Mouse (Mus musculus) liver, embryonic 11.5 days (tissue): ENCODE measurements at regions not wholly inside any gene's neighbourhood (a gene's known extent, or its start where the extent isn't known, plus 50 kb on each side); places are given as distances from the start of the nearest gene placed in this dataset.

ENCODE experiments used
- ATAC-seq: fragments of 200-750 bp; cut with Nextera tagmentation; replicated peaks from 2 replicates; pipeline ENCODE4 v1.8.0; 2017; ENCODE audit warnings: moderate number of reproducible peaks, mild to moderate bottlenecking, moderate TSS enrichment, moderate library complexity; ENCODE audit not compliant: low FRiP score
- DNase-seq: peaks from one replicate; pipeline ENCODE4 v3.0.0-alpha.2; 2017; ENCODE audit warnings: low spot score
- H3K27ac ChIP-seq: fragments of 300-500 bp; sonication (generic); 2 replicates; pipeline ENCODE4 v1.5.1; 2014; ENCODE audit warnings: mild to moderate bottlenecking, low read depth, low read length, control low read depth
- H3K27me3 ChIP-seq: fragments of 300-500 bp; sonication (generic); replicated peaks from 2 replicates; pipeline ENCODE4 v1.6.1; 2014; ENCODE audit warnings: low read length, mixed read lengths; ENCODE audit not compliant: control insufficient read depth, insufficient read depth
- H3K36me3 ChIP-seq: fragments of 300-500 bp; sonication (generic); 2 replicates; pipeline ENCODE4 v1.6.1; 2014; ENCODE audit warnings: mild to moderate bottlenecking, low read length, moderate library complexity, mixed read lengths; ENCODE audit not compliant: control insufficient read depth, insufficient read depth
- H3K4me1 ChIP-seq: fragments of 300-500 bp; sonication (generic); replicated peaks from 2 replicates; pipeline ENCODE4 v1.6.1; 2014; ENCODE audit warnings: low read length, mixed read lengths; ENCODE audit not compliant: control insufficient read depth, insufficient read depth
- H3K4me2 ChIP-seq: fragments of 300-500 bp; sonication (generic); 2 replicates; pipeline ENCODE4 v1.6.1; 2014; ENCODE audit warnings: mild to moderate bottlenecking, control low read depth, moderate library complexity
- H3K4me3 ChIP-seq: fragments of 300-500 bp; sonication (generic); 2 replicates; pipeline ENCODE4 v1.5.1; 2014; ENCODE audit warnings: low read depth, low read length, control low read depth
- H3K9ac ChIP-seq: fragments of 300-500 bp; sonication (generic); 2 replicates; pipeline ENCODE4 v1.6.1; 2014; ENCODE audit warnings: low read depth, low read length, control low read depth
- H3K9me3 ChIP-seq: fragments of 300-500 bp; sonication (generic); 2 replicates; pipeline ENCODE4 v1.6.1; 2016; ENCODE audit warnings: low read length, inconsistent platforms, mixed read lengths; ENCODE audit not compliant: control insufficient read depth
- WGBS: fragments of 180-500 bp; shearing (Covaris S2); extraction: QIAGEN DNeasy Blood & Tissue Kit; methylation state at CpG from one replicate; pipeline ENCODE4 v1.1.7; 2014; 5-methylcytosine and 5-hydroxymethylcytosine counted together

DNA sequence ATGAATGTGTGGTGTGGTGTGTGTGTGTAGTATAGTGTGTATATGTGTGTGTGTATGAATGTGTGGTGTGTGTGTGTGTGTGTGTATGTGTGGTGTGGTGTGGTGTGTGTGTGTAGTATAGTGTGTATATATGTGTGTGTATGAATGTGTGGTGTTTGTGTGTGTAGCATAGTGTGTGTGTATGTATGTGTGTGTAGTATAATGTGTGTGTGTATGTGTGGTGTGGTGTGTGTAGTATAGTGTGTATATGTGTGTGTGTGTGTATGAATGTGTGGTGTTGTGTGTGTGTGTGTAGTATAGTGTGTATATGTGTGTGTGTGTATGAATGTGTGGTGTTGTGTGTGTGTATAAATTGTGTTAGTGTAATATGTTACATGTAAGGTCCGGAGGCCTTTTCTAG, 600.5 kb upstream of the Auts2 start:
- Histone ChIP-seq H3K36me3 (no peaks in the 10 kb centered on the region), H3K4me1 (no peaks in the 10 kb centered on the region), H3K27ac (no peak overlapping the region; the same call in 1 of the 2 replicates), H3K4me2 (no peak overlapping the region), H3K27me3 (no peaks in the 10 kb centered on the region), H3K4me3 (no peak overlapping the region), H3K9ac (no peak overlapping the region), H3K9me3 (no peaks in the 10 kb centered on the region)
- DNase-seq (no peak), ATAC-seq (no peak)
- WGBS: 97% methylated on average over 1 of the region's 1 CpGs

DNA sequence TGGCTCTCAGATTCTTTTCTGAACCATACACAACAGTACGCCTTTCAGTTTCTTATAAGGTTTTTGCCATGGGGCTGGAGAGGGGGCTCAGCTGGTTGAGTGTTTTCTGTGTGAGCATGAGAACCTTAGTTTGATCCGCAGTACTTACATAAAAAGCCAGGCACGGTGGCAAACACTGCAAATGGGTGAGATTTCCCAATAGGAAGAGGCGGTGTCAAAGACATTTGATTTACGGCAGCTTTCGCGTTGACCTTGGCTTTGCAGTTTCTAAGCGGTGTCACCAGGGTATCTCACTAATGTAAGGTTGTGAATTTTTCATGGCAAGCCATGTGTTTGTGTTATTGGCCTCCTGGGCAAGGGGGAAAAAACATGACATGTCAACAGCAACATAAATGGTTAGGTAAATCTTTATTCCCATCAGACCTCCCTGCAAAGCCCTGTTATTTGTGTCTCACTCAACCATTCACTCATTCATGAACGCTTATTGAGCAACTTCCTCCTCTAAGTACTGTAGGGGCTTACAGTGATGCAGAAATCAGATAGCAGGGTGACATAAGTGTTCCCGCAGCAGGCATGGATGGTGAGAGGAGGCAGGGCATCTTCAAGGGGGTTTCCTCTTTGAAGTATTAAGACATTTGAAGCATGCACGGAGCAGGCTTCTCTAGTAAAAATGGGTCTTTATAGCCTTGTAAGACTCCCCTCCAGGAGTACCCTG, 599.4 kb upstream of the Auts2 start:
- no peak overlapping the region for H3K9ac ChIP-seq
- no peaks in the 10 kb centered on the region for H3K36me3 ChIP-seq
- H3K4me2 ChIP-seq: no peak overlapping the region
- H3K27me3 ChIP-seq: no peaks in the 10 kb centered on the region
- no peak for DNase-seq
- H3K9me3 ChIP-seq: no peaks in the 10 kb centered on the region
- no peak for ATAC-seq
- 65% methylated on average over 11 of the region's 11 CpGs for WGBS
- H3K4me1 ChIP-seq: no peaks in the 10 kb centered on the region
- H3K27ac ChIP-seq: no peak overlapping the region
- no peak overlapping the region for H3K4me3 ChIP-seq

DNA sequence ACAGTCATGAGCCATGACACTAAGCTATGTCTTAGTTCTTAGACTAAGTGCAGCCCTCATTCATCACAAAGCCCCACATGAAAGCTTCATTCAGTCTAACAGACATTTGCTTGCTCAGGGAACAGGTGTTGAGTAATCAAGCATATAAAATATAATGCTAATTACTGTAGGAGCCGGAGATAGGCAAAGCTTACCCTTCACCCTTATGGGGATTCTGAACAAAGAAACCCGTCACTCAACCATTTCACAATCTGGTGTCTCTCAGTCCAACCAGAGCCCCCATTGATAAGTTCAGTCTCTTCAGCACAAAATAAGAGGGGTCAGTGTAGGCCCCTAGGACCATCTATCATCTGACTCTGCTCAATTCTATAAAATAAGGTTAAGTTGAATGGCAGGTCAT, 587.9 kb upstream of the Auts2 start:
- H3K36me3 ChIP-seq: no peaks in the 10 kb centered on the region
- no peaks in the 10 kb centered on the region for H3K4me1 ChIP-seq
- no peaks in the 10 kb centered on the region for H3K9me3 ChIP-seq
- WGBS: 91% methylated on average over 2 of the region's 2 CpGs
- no peak for ATAC-seq
- H3K4me3 ChIP-seq: no peak overlapping the region
- no peak overlapping the region for H3K27ac ChIP-seq
- no peak overlapping the region for H3K4me2 ChIP-seq
- H3K9ac ChIP-seq: no peak overlapping the region
- no peaks in the 10 kb centered on the region for H3K27me3 ChIP-seq
- no peak for DNase-seq

DNA sequence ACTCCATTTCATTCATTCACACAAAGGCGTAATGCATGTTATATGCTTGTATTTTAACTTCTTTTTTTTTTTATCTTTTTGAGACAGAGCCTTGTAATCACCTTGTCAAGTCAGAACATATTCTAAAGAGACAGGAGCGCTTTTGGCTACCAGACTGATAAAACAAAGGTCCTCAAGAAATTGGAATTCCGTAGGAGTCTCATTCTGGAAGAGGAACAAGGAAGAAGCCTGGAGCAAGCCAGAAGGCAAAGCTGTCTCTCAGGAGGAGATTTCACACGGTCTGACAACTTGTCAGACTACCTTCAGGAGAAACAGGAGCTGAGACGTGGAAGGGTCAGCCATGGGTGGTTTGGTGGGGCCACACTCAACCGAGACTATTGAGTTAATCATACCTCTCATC, 587.2 kb upstream of the Auts2 start:
- no peak overlapping the region for H3K9ac ChIP-seq
- no peak overlapping the region for H3K4me3 ChIP-seq
- no peak overlapping the region for H3K4me2 ChIP-seq
- no peaks in the 10 kb centered on the region for H3K4me1 ChIP-seq
- 62% methylated on average over 6 of the region's 6 CpGs for WGBS
- DNase-seq: no peak
- no peak for ATAC-seq
- H3K27me3 ChIP-seq: no peaks in the 10 kb centered on the region
- H3K9me3 ChIP-seq: no peaks in the 10 kb centered on the region
- no peak overlapping the region for H3K27ac ChIP-seq
- no peaks in the 10 kb centered on the region for H3K36me3 ChIP-seq

DNA sequence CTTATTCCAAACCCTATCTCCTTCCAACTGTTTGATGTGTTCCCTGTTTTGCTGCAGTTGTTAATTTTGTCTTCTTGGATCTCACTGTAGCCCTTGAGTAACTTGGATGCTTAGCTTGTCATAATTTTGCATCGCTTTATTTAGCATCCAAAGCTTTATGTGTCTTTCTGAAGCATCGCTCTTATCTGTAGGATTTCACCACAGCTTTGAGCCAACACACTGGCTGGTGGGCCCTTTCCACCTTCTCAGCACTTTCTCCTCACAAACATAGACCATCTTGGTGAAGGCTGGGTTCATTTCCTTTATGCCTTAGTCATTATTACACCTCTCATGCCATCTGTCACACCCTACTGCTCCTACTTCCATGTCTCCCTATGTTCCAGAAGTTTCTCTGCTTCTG, 581.1 kb upstream of the Auts2 start:
- H3K9ac ChIP-seq: no peak overlapping the region
- no peak for DNase-seq
- no peaks in the 10 kb centered on the region for H3K27me3 ChIP-seq
- no peaks in the 10 kb centered on the region for H3K4me1 ChIP-seq
- H3K4me2 ChIP-seq: no peak overlapping the region
- 88% methylated on average over 2 of the region's 2 CpGs for WGBS
- H3K4me3 ChIP-seq: no peak overlapping the region
- no peak for ATAC-seq
- H3K27ac ChIP-seq: no peak overlapping the region
- H3K36me3 ChIP-seq: no peaks in the 10 kb centered on the region
- H3K9me3 ChIP-seq: no peaks in the 10 kb centered on the region

DNA sequence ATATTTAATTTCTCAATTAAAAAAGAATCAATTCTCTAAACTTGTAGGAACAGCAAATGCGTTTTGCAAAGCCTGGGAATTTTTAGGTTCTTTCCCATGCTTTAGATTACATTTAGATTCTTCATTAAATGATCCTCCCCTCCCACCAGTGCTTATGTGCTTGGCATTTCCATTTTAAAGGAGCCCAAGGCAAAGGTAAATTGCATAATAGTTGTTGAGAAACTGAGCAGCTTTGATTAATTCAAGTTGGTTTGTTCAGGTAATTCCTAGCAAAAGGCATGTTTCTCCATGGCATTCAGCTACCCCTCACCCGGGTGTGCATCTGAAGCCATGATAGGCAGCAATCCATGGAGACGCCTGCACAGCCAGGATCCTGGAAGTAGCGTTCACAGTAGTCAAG, 570.8 kb upstream of the Auts2 start:
- H3K9ac ChIP-seq: no peak overlapping the region
- WGBS: 82% methylated on average over 4 of the region's 4 CpGs
- no peak for ATAC-seq

DNA sequence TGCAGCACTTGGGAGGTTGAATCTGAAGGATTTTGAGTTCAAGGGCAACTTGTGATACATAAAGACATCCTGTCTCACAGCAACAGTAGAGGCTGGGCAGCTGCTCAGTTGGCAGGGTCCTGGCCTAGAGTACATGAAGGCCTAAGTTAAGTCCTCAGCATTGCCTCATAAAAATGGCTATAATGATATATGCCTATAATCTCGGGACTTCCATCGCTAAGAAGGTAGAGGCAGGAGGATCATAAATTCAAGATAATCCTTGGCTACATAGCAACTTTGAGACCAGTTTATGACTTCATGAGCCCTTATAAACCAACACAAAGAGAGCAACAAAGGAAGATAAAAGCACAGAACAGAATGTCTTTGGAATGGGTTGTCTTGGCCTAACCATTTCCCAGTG, 570.0 kb upstream of the Auts2 start:
- Histone ChIP-seq H3K4me1 (no peaks in the 10 kb centered on the region), H3K4me3 (no peak overlapping the region), H3K27ac (no peak overlapping the region), H3K36me3 (no peaks in the 10 kb centered on the region), H3K9ac (no peak overlapping the region), H3K9me3 (no peaks in the 10 kb centered on the region), H3K27me3 (no peaks in the 10 kb centered on the region), H3K4me2 (no peak overlapping the region)
- no peak for ATAC-seq
- no peak for DNase-seq
- 87% methylated on average over 2 of the region's 2 CpGs for WGBS

More for the DNA sequence above, 570.8 kb upstream of the Auts2 start:
- H3K4me3 ChIP-seq: no peak overlapping the region
- DNase-seq: no peak
- no peaks in the 10 kb centered on the region for H3K9me3 ChIP-seq
- no peaks in the 10 kb centered on the region for H3K4me1 ChIP-seq
- H3K4me2 ChIP-seq: no peak overlapping the region
- no peaks in the 10 kb centered on the region for H3K27me3 ChIP-seq
- no peak overlapping the region for H3K27ac ChIP-seq
- no peaks in the 10 kb centered on the region for H3K36me3 ChIP-seq

DNA sequence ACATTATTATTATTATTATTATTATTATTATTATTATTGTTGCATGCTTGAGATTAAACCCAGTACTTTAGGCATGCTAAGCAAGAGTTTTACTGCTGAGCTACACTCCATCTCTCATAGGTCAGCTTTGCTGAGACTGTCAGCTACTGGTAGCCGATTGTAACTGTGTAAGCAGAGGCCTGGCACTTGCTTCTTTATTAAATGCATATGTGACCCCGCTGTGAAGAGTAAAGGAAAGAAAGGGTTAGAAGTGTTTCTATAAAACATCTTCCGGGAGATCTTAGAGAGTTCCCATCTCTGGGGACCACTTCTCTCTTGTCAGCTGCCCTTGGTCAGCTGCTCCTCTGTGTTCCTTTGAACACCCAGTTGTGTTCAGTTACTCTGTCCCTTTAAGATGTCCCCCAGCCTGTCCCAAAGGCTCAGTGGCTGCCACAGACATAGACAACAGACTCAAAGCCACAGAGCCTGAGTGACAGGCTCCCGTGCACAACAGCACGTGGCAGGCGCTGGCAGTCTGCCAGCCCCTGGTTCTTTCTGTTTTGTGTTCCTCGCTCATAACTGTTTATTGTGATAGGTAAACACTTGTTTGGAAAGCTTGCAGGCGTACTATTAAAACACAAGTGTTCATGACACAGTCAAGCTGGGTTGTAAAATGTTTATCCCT, 563.7 kb upstream of the Auts2 start:
- H3K4me2 ChIP-seq: no peak overlapping the region
- ATAC-seq: no peak
- H3K9ac ChIP-seq: no peak overlapping the region

DNA sequence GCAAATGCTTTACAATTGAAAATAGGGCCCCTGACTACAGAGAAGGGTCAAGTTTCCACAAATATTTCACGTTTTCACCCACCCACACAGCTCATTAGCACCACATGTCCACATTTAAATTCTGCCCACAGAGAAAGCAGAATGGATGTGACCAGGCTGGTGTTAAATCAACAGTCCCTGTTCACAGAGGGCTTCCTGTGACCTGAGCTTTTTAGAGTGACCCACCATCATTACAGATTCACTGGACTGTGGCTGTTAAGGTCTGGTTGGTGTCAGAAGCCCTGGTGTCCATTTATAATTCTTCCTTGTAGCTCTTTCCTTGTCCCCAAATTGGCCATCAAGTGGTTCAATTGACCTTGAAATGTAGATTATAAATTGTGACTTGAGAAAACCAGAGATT, 553.2 kb upstream of the Auts2 start:
- H3K36me3 ChIP-seq: no peaks in the 10 kb centered on the region
- no peaks in the 10 kb centered on the region for H3K27me3 ChIP-seq
- no peak overlapping the region for H3K9ac ChIP-seq
- ATAC-seq (no peak), DNase-seq (no peak)
- no peaks in the 10 kb centered on the region for H3K9me3 ChIP-seq
- no peak overlapping the region for H3K27ac ChIP-seq
- no peak overlapping the region for H3K4me2 ChIP-seq
- no peaks in the 10 kb centered on the region for H3K4me1 ChIP-seq
- 44% methylated on average over 1 of the region's 1 CpGs for whole genome bisulfite sequencing
- H3K4me3 ChIP-seq: no peak overlapping the region

More for the DNA sequence above, 563.7 kb upstream of the Auts2 start:
- 62% methylated on average over 8 of the region's 8 CpGs for WGBS
- no peaks in the 10 kb centered on the region for H3K36me3 ChIP-seq
- DNase-seq: no peak
- no peaks in the 10 kb centered on the region for H3K4me1 ChIP-seq
- H3K4me3 ChIP-seq: no peak overlapping the region
- no peaks in the 10 kb centered on the region for H3K9me3 ChIP-seq
- no peaks in the 10 kb centered on the region for H3K27me3 ChIP-seq
- no peak overlapping the region for H3K27ac ChIP-seq
